Mouse (Mus musculus): ENCODE data around the gene 2310030G06Rik. TPM values are rescaled to one million over a fixed set of nuclear protein-coding genes. Genes with fewer than 3 reads are reported as not detected.

The 2310030G06Rik gene
- polyA plus RNA-seq (2021; fragmentation: Nextera tagmentation), result 3.6 and 5.2 TPM in 2 replicates
- long read RNA-seq, experiment 1, transcript 2310030G06Rik-201 (4 exons, 1,257 nt), result major isoform, 6 of 6 reads
- long read RNA-seq, experiment 1, partial matches to known transcripts, result 0 of 6 reads
- long read RNA-seq, experiment 1, other reads (novel, unspliced or antisense), result 0 of 6 reads
- long read RNA-seq, experiment 2, partial matches to known transcripts, result 4 of 8 reads
- long read RNA-seq, experiment 2, other reads (novel, unspliced or antisense), result 0 of 8 reads

DNA sequence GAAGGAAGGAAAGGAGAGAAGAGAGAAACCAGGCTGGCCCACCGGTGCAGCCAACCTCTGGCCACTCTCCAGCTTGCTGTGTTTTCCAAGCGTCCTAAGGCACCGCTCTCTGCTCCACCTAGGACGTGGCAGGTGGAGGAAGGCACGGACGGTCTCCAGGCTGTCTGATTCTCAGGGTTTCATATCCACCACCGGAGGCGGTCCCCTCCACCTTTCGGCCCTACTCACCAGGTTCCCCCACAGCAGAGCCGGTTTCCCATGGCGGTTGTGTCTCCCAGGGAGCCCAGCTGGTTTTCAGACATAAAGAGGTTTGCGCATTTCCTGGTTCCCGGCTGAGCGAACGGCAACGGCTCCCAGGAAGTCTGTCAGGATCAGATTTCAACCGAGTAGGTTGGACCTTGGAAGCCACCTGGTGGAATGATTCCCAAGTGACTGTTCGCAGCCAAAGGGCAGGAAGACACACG lies at the start of gene 2310030G06Rik:
2310030G06Rik (minus strand) TSS at position 323 of the 464 bp plus-strand sequence.

DNA sequence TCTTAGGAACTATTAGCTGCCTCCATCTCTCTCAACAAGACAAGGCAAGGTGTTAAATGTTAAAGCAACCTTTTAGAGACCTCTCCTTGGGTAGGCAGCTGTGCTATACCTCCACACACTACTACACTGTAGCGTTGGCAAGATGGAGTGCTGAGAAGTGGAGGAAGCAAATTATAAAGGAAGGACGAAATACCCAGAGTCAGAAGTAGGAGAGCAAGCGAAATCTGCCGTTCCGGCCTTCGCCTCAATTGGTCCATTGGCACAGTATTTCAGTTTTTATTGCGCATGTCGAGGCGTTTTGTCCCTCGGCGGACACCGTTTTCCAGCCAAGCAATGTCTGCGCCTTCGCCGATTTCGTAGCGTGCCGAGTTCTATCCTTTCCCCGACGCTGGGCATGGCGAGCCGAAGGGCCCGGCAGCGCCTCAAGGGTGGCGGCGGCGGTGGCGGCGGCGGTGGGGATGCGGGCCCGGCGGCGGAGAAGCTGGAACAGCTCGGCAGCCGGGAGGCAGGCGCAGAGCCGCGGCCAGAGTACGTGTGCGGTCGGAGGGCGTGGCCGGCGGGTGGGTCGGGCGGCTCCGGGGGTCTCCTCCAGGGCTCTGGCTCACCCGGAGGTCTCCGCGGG lies 28.8 kb upstream of the 2310030G06Rik start, which contains the start of the genes Alg9 and 1110032A03Rik:
Alg9 (plus strand) TSS at position 29 of the 622 bp plus-strand sequence.
1110032A03Rik (minus strand) TSS at position 530 of the 622 bp plus-strand sequence.

DNA sequence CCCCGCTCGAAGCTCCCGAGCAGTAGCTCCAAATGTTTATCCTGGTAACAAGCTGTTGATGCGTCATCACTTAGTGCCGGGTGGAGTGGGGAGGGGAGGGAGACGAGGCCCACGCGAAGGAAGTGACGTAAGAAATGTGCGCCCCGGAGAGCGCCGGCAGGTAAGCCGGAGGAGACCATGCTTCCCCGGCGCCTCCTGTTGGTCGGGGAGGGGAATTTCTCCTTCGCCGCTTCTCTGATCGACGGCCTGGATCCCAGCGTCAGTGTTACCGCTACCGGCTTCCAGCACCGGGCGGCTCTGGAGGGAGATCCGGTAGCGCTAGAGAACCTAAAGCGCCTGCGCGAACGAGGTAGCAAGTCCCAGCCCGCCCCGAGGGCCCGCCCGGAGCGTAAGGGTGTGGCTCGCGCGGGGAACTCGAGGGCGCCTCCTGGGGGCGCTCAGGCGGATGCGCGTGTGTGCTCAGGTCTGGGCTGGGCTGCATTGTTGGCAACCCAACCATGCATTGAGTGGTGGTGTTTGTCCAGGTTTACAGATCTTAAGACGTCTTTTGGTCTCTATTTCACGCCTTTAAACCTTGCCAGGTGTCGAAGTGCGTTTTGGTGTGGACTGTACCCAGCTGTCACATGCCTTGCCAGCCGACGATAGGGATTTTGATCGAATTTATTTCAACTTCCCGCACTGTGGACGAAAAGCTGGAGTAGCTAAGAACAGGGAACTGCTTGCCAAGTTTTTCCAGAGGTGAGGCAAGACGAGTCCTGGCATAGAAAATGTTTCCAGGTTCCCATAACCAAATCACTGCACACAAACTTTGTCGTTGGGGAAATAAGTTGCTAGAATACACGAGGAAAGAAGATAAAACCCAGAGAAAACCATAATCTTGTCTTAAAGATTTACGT lies 22.0 kb upstream of the 2310030G06Rik start, which contains the start of gene Fdxacb1:
Fdxacb1 (plus strand) TSS at position 130 of the 896 bp plus-strand sequence.

DNA sequence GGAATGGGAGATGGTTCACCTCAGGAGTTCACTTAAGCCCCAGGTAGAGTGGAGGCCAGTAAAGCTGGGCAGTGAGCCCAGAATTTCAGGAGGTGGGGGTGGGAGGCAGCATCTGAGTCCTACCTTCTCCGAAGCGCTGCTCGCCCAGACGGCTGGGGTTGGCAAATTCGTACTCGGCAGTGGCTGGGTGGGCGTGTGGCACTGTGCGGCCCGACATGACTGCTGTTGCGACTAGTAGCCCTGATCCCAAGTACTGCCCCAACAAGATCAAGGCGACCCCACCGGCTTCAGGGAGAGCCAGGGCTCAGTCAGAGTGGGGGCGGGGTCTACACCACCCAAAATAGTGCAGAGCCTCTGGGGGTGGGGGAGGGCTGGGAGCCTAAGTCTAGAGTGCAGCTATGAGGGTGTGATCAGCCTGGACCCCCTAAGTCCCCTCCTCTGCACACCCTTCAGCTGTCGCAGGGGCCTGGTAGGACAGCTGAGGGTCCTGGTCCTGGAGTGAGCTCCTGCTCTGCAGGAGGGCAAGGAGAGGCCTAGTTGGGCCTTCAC lies 5.8 kb upstream of the 2310030G06Rik start, which contains the start of gene Hspb2:
Hspb2 (minus strand) TSS at position 301 of the 549 bp plus-strand sequence.

DNA sequence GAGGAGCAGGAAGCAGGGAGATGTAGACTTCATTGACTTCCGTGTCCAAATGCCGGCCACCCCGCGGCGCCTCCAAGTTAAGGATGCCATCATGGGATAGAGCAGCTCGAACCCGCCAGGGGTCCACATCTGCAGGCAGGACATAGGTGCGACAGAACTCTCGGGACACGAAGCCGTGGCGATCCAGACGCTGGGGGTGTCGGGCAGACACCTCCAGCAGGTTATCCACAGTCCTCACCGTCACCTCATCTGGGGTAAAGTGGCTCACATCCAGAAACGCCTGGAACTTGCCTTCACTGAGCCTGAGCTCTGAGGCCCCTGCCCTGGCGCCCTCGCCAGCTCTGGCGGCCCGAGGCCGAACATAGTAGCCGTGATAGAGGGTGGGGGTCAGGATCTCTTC lies 5.0 kb upstream of the 2310030G06Rik start, which contains the start of gene Cryab:
Cryab (plus strand) TSS at position 3 of the 400 bp plus-strand sequence.

DNA sequence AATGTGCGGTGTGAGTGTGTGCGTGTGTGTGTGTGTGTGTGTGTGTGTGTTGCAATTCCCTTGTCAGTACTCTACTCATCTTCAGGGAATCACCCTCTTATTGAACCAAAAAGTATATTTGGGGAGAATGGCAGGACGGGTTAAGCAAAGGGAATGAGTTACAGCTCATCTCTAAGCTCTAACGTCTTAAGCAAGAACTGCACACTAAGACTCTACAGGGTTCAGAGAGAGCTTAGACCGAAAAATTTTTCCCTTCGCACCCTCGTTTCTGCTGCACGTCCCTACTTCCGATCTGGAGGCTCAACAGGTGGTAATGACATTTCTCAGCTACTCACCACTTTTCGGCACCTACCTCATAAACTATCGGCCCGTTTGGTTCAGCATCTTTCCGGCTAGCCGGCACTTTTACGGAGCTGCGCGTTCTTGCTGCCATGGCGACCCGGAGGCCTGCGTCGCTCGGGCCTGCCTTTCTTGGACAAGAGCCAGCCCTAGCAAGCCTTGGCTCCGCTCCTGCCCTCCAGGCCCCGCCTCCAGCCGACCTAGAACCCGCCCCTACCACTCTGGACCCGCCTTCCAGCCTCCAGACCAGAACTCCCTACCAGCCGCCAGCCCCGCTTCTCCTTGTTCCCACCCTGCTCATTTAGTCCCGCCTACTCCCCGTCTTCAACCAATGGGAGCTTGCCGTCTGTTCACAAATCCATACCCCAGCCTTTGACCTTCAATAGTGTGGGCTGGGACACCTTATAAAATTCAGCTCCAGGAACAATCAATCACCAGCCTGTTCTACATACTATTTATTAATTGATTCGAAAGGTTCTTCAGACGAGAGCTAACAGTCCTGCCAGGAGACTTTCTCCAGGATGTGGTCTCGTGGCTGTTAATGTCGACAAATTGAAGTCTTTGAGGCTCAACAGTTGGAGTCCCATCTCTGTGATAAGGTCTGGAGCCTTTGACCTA lies 7.1 kb downstream of the 2310030G06Rik start, which contains the start of gene Dixdc1:
Dixdc1 (minus strand) TSS at position 604 of the 957 bp plus-strand sequence.

Other genes starting within 250 kb of the 2310030G06Rik start
- 97.6 and 116 TPM in 2 replicates for gene Pts, start 217.8 kb downstream of the 2310030G06Rik start, polyA plus RNA-seq (2021; fragmentation: Nextera tagmentation)
- 64.3 and 75.2 TPM in 2 replicates for gene Il18, start 191.7 kb downstream of the 2310030G06Rik start, polyA plus RNA-seq (2021; fragmentation: Nextera tagmentation)
- 3.0 and 3.4 TPM in 2 replicates for gene Bco2, start 191.4 kb downstream of the 2310030G06Rik start, polyA plus RNA-seq (2021; fragmentation: Nextera tagmentation)
- not detected in 2 replicates for gene Tex12, start 185.2 kb downstream of the 2310030G06Rik start, polyA plus RNA-seq (2021; fragmentation: Nextera tagmentation)
- gene Sdhd, start 142.7 kb downstream of the 2310030G06Rik start, polyA plus RNA-seq (2021; fragmentation: Nextera tagmentation), result 115 and 194 TPM in 2 replicates
- gene Timm8b, start 142.6 kb downstream of the 2310030G06Rik start, polyA plus RNA-seq (2021; fragmentation: Nextera tagmentation), result 965 and 1,199 TPM in 2 replicates
- 3.0 and 4.5 TPM in 2 replicates for gene Pih1d2, start 129.2 kb downstream of the 2310030G06Rik start, polyA plus RNA-seq (2021; fragmentation: Nextera tagmentation)
- gene Nkapd1, start 129.1 kb downstream of the 2310030G06Rik start, polyA plus RNA-seq (2021; fragmentation: Nextera tagmentation), result 12.1 and 20.2 TPM in 2 replicates
- gene Dlat, start 86.8 kb downstream of the 2310030G06Rik start, polyA plus RNA-seq (2021; fragmentation: Nextera tagmentation), result 33.6 and 43.7 TPM in 2 replicates
- 31.7 and 38.1 TPM in 2 replicates for gene Dixdc1, start 7.0 kb downstream of the 2310030G06Rik start, polyA plus RNA-seq (2021; fragmentation: Nextera tagmentation)
- gene Cryab, start 4.8 kb upstream of the 2310030G06Rik start, polyA plus RNA-seq (2021; fragmentation: Nextera tagmentation), result 295 and 350 TPM in 2 replicates
- 3.8 and 3.9 TPM in 2 replicates for gene Hspb2, start 5.8 kb upstream of the 2310030G06Rik start, polyA plus RNA-seq (2021; fragmentation: Nextera tagmentation)
- 3.6 and 5.7 TPM in 2 replicates for gene Fdxacb1, start 21.7 kb upstream of the 2310030G06Rik start, polyA plus RNA-seq (2021; fragmentation: Nextera tagmentation)
- gene Alg9, start 28.5 kb upstream of the 2310030G06Rik start, polyA plus RNA-seq (2021; fragmentation: Nextera tagmentation), result 7.0 and 20.0 TPM in 2 replicates
- gene 1110032A03Rik, start 29.0 kb upstream of the 2310030G06Rik start, polyA plus RNA-seq (2021; fragmentation: Nextera tagmentation), result 96.7 and 104 TPM in 2 replicates
- 5.8 and 6.0 TPM in 2 replicates for gene Ppp2r1b, start 98.8 kb upstream of the 2310030G06Rik start, polyA plus RNA-seq (2021; fragmentation: Nextera tagmentation)

Measured in left cerebral cortex, adult 6 months (tissue).